Mouse (Mus musculus) heart, postnatal 0 days (tissue): Measurements from ENCODE around the gene Rilp.
A peak's percentile ranks its signal among the peaks of the same experiment; 100 is the strongest.

Experiments used
- CTCF ChIP-seq: IDR thresholded peaks from 2 replicates; pipeline ENCODE4 v1.5.1; 2016; ENCODE audit warnings: antibody characterized with exemption, control low read depth, low read depth
- EP300 ChIP-seq: IDR thresholded peaks from 2 replicates; pipeline ENCODE4 v1.6.1; 2016; ENCODE audit warnings: antibody characterized with exemption, low read depth

DNA sequence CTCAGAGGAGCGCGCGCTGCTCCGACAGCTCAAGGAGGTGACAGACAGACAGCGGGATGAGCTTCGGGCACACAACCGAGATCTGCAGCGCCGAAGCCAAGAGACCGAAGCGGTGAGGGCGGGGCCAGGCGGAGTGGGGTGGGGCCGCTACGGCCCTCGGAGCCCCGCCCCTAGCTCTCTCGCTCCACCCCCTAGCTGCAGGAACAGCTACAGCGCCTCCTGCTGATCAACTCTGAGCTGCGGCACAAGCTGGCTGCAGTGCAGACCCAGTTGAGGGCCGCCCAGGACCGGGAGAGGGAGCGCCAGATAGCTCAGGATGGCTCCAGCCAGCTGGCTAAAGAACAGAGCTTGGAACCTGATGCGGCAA lies 716 bp downstream of the Rilp start:
- TF ChIP-seq CTCF = peak; percentile 96
- TF ChIP-seq EP300 = 0 out of 2 replicates have a peak, but pooled peaks have one; percentile 20
